Mouse (Mus musculus) liver, adult 2 months (tissue): ENCODE data around the gene Prdm16.

Experiments
- CTCF ChIP-seq: fragments of 200-500 bp; IDR thresholded peaks from 2 replicates; pipeline ENCODE4 v1.5.1; 2011; ENCODE audit warnings: low read depth, low read length, control low read depth
- POLR2A ChIP-seq: fragments of 200-500 bp; IDR thresholded peaks from 2 replicates; pipeline ENCODE4 v1.6.1; 2011; ENCODE audit warnings: low read length, control low read depth; ENCODE audit not compliant: insufficient read depth; ENCODE audit errors: extremely low read depth

DNA sequence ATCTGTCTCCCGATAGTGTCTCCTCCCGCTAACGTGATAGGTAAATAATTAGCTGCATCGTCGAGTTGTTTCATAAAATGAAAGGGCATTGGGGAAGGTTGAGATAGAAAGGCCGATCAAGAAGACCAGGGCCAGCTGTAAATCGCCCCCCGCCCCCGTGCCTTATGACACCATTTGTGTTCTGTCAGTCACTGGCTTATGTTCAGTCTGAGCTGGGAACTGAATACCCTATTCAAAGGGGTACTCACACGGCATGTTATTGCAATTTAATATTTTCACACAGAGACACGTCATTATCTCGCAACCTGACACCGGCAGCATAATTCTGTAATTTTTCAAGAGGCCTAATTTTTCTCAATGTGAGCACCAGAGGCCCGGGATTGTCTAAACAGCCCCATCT is 11.0 kb downstream of the Prdm16 start:
- TF ChIP-seq CTCF (no peak), POLR2A (no peak)
